ENCODE assay signal across 8 mouse cellular contexts in the genomic region with DNA sequence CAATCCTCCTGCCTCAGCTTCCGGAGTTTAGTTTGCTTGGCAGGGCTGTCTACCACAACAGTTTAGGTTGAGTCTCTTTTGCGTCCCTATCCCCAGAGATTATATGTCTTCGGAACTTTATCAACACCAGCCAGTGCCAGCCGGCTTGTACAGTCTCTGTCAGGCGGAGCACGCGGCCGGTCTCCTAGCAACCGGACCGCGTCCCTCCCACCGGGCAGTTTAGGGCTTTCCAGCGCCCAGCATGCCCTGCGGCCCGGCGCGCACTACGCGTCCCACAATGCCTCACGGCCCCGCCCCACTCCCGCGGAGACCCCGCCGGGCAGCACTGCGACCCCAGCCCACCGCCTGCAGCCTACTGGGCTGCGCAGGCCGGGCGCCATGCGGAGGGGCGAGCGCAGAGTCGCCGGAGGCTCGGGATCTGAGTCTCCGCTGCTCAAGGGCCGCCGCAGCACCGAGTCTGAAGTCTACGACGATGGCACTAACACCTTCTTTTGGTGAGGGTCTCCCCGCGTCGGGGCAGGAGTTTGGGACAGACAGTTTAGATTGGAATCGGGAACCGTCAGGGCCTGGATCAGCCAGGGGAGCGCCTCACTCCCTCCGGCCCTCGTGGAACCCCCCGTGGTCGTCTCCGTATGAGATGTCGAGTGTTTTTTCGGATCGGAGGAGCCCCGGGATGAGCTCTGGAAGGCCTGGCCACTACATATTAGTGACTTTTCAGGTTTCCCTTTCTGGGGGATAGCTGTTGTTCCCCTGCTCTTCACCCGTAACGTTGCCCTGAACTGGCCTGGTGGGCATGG. TPM values are rescaled to one million over a fixed set of nuclear protein-coding genes. Genes with fewer than 3 reads are reported as not detected.
DNase-seq lines count a peak whose midpoint lies in the region; ATAC-seq lines count a peak whose summit lies in the region.

No protein-coding gene starts in this region.

- H3K4me2 ChIP-seq in embryonic facial prominence, embryonic 14.5 days (ENCODE audit: low read depth, low read length): peak overlapping the region; percentile 85
- H3K4me2 ChIP-seq in kidney, embryonic 14.5 days (replicated peaks; ENCODE audit: low read depth, low read length): peak overlapping the region; percentile 59
- peak overlapping the region; percentile 77 for H3K4me2 ChIP-seq in limb, embryonic 15.5 days

- H3K27ac ChIP-seq in embryonic facial prominence, embryonic 14.5 days (replicated peaks; ENCODE audit: low read depth, low read length): peak overlapping the region; percentile 15
- no peak overlapping the region for H3K27ac ChIP-seq in kidney, embryonic 14.5 days (ENCODE audit: low read depth, low read length)
- peak overlapping the region; percentile 81 for H3K27ac ChIP-seq in limb, embryonic 15.5 days

- no peaks in the 10 kb centered on the region for H3K9me3 ChIP-seq in embryonic facial prominence, embryonic 14.5 days (ENCODE audit: control insufficient read depth, low read length)
- H3K9me3 ChIP-seq in kidney, embryonic 14.5 days (ENCODE audit: control insufficient read depth, low read length): no peaks in the 10 kb centered on the region
- H3K9me3 ChIP-seq in limb, embryonic 15.5 days: no peaks in the 10 kb centered on the region

- DNase-seq in 3T3-L1 (ENCODE audit: low read depth, low spot score): peak; percentile 82
- DNase-seq in adrenal gland, postnatal 4 days (ENCODE audit: low spot score in 2 of 2): peak; percentile 63 to 79
- DNase-seq in embryonic facial prominence, embryonic 14.5 days (ENCODE audit: low spot score): peak; percentile 97
- DNase-seq in heart, adult 9 months (ENCODE audit: low spot score in 2 of 2): peak; percentile 79 to 88
- peak; percentile 39 to 67 for DNase-seq in monocyte, adult 2 months (ENCODE audit: low read depth in 1 of 2, low spot score in 2 of 2)
- DNase-seq in spleen, postnatal 36 days (ENCODE audit: low spot score in 2 of 2): peak; percentile 90 to 92

- WGBS in embryonic facial prominence, embryonic 14.5 days: under 1% methylated on average over 51 of the region's 59 CpGs
- under 1% methylated on average over 59 of the region's 59 CpGs for WGBS in kidney, embryonic 14.5 days
- WGBS in limb, embryonic 15.5 days: under 1% methylated on average over 59 of the region's 59 CpGs

- H3K36me3 ChIP-seq in embryonic facial prominence, embryonic 14.5 days (ENCODE audit: control insufficient read depth, insufficient read depth, low read length): peaks cover 14% of the 10 kb centered on the region
- peaks cover 12% of the 10 kb centered on the region for H3K36me3 ChIP-seq in kidney, embryonic 14.5 days (ENCODE audit: control insufficient read depth, insufficient read depth, low read length)
- H3K36me3 ChIP-seq in limb, embryonic 15.5 days: peaks cover 15% of the 10 kb centered on the region

- peak; percentile 99 for ATAC-seq in embryonic facial prominence, embryonic 14.5 days (ENCODE audit: low read depth)
- peak; percentile 99 for ATAC-seq in kidney, embryonic 14.5 days (ENCODE audit: low FRiP score, low TSS enrichment)
- peak; percentile 92 for ATAC-seq in limb, embryonic 15.5 days (ENCODE audit: insufficient number of reproducible peaks, low FRiP score, low TSS enrichment, low read depth)

- peak overlapping the region; percentile 95 for H3K9ac ChIP-seq in embryonic facial prominence, embryonic 14.5 days (ENCODE audit: low read depth, low read length)
- peak overlapping the region; percentile 94 for H3K9ac ChIP-seq in kidney, embryonic 14.5 days (ENCODE audit: low read depth, low read length)
- peak overlapping the region; percentile 93 for H3K9ac ChIP-seq in limb, embryonic 15.5 days

- peaks cover 9% of the 10 kb centered on the region for H3K4me1 ChIP-seq in embryonic facial prominence, embryonic 14.5 days (ENCODE audit: control insufficient read depth, insufficient read depth, low read length)
- H3K4me1 ChIP-seq in kidney, embryonic 14.5 days (ENCODE audit: control insufficient read depth, insufficient read depth, low read length): peaks cover 10% of the 10 kb centered on the region; the same call in 1 of the 2 replicates
- peaks cover 16% of the 10 kb centered on the region for H3K4me1 ChIP-seq in limb, embryonic 15.5 days

- no peaks in the 10 kb centered on the region for H3K27me3 ChIP-seq in embryonic facial prominence, embryonic 14.5 days (replicated peaks; ENCODE audit: control insufficient read depth, insufficient read depth, low read length)
- H3K27me3 ChIP-seq in kidney, embryonic 14.5 days (ENCODE audit: control insufficient read depth, insufficient read depth, low read length): no peaks in the 10 kb centered on the region
- no peaks in the 10 kb centered on the region for H3K27me3 ChIP-seq in limb, embryonic 15.5 days

- H3K4me3 ChIP-seq in embryonic facial prominence, embryonic 14.5 days (ENCODE audit: low read depth, low read length): peak overlapping the region; percentile 91
- peak overlapping the region; percentile 94 for H3K4me3 ChIP-seq in kidney, embryonic 14.5 days (ENCODE audit: low read length)
- peak overlapping the region; percentile 96 for H3K4me3 ChIP-seq in limb, embryonic 15.5 days

RNA-seq across cellular contexts. Expression of a gene that starts 9.0 kb away (rescaled TPM):
- total RNA-seq in adrenal gland, postnatal 4 days (2021): 10 to 100 TPM; 44.2 to 53.1 TPM
- polyA plus RNA-seq in embryonic facial prominence, embryonic 14.5 days (2014; fragmentation: Nextera tagmentation; extraction: Ambion mirVana): 64.5 and 74.8 TPM in 2 replicates
- polyA plus RNA-seq in kidney, embryonic 14.5 days (2014; fragmentation: Nextera tagmentation; extraction: Ambion mirVana): 58.4 and 63.1 TPM in 2 replicates
- 69.4 and 70.0 TPM in 2 replicates for polyA plus RNA-seq in limb, embryonic 15.5 days (2015; fragmentation: Nextera tagmentation; extraction: Ambion mirVana)

RNA-seq across cellular contexts. Expression of a gene that starts 13.6 kb away (rescaled TPM):
- total RNA-seq in adrenal gland, postnatal 4 days (2021): 1 to 10 TPM in 1 of 2 experiments, under 1 TPM in 1; 0.65 to 2.2 TPM
- 3.7 and 5.0 TPM in 2 replicates for polyA plus RNA-seq in embryonic facial prominence, embryonic 14.5 days (2014; fragmentation: Nextera tagmentation; extraction: Ambion mirVana)
- polyA plus RNA-seq in kidney, embryonic 14.5 days (2014; fragmentation: Nextera tagmentation; extraction: Ambion mirVana): 3.0 and 4.4 TPM in 2 replicates
- polyA plus RNA-seq in limb, embryonic 15.5 days (2015; fragmentation: Nextera tagmentation; extraction: Ambion mirVana): 23.4 and 24.1 TPM in 2 replicates

RNA-seq across cellular contexts. Expression of a gene that starts 30.9 kb away (rescaled TPM):
- 10 to 100 TPM in 1 of 2 experiments, 1 to 10 TPM in 1; 7.0 to 10.3 TPM for total RNA-seq in adrenal gland, postnatal 4 days (2021)
- polyA plus RNA-seq in embryonic facial prominence, embryonic 14.5 days (2014; fragmentation: Nextera tagmentation; extraction: Ambion mirVana): 4.0 and 4.4 TPM in 2 replicates
- polyA plus RNA-seq in kidney, embryonic 14.5 days (2014; fragmentation: Nextera tagmentation; extraction: Ambion mirVana): 9.5 and 11.7 TPM in 2 replicates
- 3.3 and 3.8 TPM in 2 replicates for polyA plus RNA-seq in limb, embryonic 15.5 days (2015; fragmentation: Nextera tagmentation; extraction: Ambion mirVana)

RNA-seq across cellular contexts. Expression of a gene that starts 41.4 kb away (rescaled TPM):
- 100 to 1,000 TPM; 179 to 186 TPM for total RNA-seq in adrenal gland, postnatal 4 days (2021)
- 160 and 166 TPM in 2 replicates for polyA plus RNA-seq in embryonic facial prominence, embryonic 14.5 days (2014; fragmentation: Nextera tagmentation; extraction: Ambion mirVana)
- 116 and 122 TPM in 2 replicates for polyA plus RNA-seq in kidney, embryonic 14.5 days (2014; fragmentation: Nextera tagmentation; extraction: Ambion mirVana)
- polyA plus RNA-seq in limb, embryonic 15.5 days (2015; fragmentation: Nextera tagmentation; extraction: Ambion mirVana): 279 and 294 TPM in 2 replicates

RNA-seq across cellular contexts. Expression of a gene that starts 53.2 kb away (rescaled TPM):
- total RNA-seq in adrenal gland, postnatal 4 days (2021): 1 to 10 TPM; 1.6 to 2.2 TPM
- 30.0 and 33.5 TPM in 2 replicates for polyA plus RNA-seq in embryonic facial prominence, embryonic 14.5 days (2014; fragmentation: Nextera tagmentation; extraction: Ambion mirVana)
- polyA plus RNA-seq in kidney, embryonic 14.5 days (2014; fragmentation: Nextera tagmentation; extraction: Ambion mirVana): 4.0 and 4.3 TPM in 2 replicates
- 150 and 151 TPM in 2 replicates for polyA plus RNA-seq in limb, embryonic 15.5 days (2015; fragmentation: Nextera tagmentation; extraction: Ambion mirVana)
